Mouse (Mus musculus) E14TG2a.4 (cell line): Measurements from ENCODE around the gene Ndufa3.
"Not testable (repeated sequence)": the region's sequence is repeated elsewhere in the genome, so short reads cannot be mapped to it uniquely, and the experiment has no call there.

ENCODE experiments used
- CTCF ChIP-seq: conservative IDR thresholded peaks from 2 replicates; pipeline ENCODE4 v1.5.1; 2014; ENCODE audit warnings: low read length
- NANOG ChIP-seq: IDR thresholded peaks from 2 replicates; pipeline ENCODE4 v1.6.1; 2014; ENCODE audit warnings: borderline replicate concordance, low read length, mixed read lengths

DNA sequence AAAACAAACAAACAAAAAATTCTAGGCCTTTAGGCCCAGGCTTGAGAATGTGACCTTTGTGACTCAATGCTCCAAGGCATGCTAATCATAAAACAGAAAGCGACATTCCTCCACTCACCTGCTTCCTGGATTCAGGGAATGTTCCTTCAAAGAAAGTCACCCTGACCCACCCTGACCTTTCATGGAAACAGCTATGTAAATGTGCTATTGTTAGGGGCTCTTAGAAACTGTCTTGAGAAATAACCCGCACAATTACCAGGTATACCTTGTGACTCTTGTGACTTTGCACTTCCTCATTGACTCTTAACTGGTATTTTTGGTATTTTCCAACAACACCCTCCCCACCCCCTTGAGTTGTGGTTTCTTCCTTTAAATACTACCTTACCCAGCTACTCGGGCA, 46.6 kb upstream of the Ndufa3 start:
- not testable (repeated sequence) for TF ChIP-seq CTCF
- TF ChIP-seq NANOG, result peak; percentile 53; the same call in 1 of the 2 replicates
